Mouse (Mus musculus): ENCODE measurements at regions not wholly inside any gene's neighbourhood (a gene's known extent, or its start where the extent isn't known, plus 50 kb on each side); places are given as distances from the start of the nearest gene placed in this dataset.

DNA sequence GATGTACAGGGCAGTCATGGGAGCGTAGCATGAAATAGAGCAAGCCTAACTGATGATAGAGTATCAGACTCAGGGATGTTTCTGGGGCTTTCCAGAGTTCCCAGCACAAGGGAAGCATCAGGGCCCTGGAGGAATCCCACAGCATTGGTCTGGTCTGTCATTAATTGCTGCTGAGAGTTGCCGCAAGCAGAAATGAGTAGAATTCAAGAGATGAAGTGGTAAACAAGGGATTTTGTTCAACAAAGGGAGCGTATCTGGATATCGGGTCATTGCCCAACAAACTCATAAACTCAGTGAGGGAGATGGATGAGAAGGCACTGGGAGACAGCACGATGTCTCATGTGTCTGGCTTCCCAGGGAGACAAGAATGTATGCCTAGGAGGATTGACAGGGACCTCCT lies 165.6 kb upstream of the Serp2 start:
- no peak for DNase-seq (ENCODE audit: low spot score in 2 of 2)

DNA sequence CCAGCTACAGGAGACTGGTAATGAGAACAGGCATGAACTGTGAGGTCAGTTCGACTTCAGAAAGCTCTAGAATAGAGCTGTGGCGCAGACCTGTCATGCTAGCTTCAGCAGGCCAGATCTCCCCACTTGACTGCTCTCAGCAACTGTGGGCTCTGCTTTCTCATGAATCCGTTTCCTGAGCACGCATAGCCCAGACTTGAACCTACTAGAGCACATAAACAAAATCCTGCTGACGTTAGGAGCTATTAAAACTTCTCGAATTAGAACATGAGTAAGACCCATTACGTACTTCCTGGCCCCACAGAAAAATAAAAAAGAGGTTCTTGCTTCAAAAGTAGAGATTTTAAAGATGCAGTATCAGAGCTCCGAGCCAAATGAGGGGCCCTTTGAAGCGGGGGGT lies 165.1 kb upstream of the Serp2 start:
- no peak for DNase-seq (ENCODE audit: low spot score in 2 of 2)

DNA sequence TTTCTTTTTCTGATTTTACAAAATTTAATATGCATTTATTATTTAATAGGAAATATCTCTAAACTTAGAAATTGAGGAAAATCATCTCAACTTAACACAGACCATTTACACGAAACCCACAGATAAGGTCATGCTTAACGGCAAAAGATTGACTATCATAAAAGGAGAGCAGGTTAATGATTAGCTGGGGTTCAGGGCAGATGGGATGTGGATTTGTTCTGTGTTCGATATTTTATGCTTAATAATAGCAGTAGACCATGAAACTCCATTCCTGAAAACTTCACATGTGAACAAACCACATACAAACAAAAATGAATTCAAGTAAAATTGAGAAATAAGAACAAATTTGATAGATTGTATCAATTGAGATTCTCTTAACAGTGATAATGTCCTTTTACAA lies 160.4 kb upstream of the Serp2 start:
- no peak for DNase-seq (ENCODE audit: low spot score in 2 of 2)

DNA sequence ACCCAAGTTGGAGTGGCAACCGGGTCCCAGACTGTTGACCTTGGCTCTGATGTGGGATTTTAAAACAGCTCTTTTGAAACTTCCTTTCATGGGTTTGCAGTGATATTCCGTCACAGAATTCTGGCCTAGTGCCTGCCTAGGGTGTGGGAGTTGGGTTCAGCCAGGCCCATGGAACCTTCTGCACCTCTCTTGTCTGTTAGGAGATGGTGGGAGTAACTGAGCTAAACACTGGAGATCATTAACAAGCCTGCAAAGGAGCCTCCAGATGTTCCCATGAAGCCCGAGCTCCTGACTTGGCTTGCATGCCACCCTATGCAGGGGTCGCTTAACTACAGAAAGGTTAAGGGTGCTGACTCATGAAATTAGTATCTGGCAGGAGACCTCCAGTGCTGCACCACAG lies 158.0 kb upstream of the Serp2 start:
- DNase-seq (ENCODE audit: low spot score in 2 of 2), result no peak

DNA sequence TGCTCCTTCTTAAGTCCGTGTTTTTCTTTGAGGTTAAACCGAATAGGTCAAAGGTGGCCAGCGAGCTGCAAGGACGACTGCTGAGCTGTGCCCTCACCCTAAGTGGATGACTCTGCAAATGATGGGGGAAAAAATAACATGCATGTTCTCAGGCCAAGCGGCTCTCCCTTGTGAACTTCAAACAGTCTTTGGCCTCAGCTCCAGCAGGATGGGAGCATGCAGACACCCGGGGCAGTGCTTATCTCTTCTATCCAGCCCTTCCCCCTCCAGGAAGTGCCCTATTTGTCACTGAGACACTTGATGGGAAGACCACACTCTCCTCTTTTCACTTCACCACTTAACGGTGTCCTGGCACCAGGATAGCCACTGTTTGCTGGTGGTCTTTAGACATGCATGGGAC lies 157.3 kb upstream of the Serp2 start:
- no peak for DNase-seq (ENCODE audit: low spot score in 2 of 2)

DNA sequence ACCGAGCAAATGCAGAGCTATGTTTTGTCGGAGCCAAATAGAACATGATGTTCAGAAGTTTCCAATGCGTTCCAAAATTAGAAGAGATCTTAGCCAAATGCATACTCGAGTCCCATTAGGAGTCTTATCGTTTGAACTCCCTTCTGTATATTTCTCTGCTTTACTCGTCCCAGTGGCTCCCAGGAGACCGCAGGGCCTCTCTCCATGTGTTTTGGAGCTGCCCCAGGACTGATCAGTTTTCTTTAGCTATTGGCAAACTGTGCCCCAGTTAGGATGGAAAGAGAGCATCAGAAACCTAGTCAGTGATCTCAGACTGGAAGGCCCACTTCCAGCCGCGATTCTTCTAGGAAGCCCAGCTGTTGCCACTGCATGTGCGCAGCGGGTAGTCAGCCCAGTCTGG lies 152.0 kb upstream of the Serp2 start:
- no peak for DNase-seq (ENCODE audit: low spot score in 2 of 2)

DNA sequence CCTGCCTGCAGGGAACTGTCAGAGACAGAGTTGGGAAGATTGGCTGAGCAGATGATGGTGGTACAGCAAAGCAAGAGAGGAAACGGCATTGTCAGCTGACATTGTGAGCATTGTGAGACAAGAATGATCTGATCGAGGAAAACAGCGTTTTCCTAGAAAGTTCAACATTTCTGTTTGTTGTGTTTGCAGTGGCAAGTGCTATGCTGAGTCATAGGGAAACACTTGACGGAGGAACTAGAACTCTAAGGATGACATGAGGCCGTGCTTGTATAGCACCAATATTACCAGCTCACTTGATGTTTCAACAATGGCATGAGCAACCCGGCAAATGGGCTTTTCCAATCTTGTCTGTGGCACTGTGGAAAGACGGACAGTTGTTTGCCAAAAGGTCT lies 146.7 kb upstream of the Serp2 start:
- DNase-seq (ENCODE audit: low spot score in 2 of 2), result no peak

DNA sequence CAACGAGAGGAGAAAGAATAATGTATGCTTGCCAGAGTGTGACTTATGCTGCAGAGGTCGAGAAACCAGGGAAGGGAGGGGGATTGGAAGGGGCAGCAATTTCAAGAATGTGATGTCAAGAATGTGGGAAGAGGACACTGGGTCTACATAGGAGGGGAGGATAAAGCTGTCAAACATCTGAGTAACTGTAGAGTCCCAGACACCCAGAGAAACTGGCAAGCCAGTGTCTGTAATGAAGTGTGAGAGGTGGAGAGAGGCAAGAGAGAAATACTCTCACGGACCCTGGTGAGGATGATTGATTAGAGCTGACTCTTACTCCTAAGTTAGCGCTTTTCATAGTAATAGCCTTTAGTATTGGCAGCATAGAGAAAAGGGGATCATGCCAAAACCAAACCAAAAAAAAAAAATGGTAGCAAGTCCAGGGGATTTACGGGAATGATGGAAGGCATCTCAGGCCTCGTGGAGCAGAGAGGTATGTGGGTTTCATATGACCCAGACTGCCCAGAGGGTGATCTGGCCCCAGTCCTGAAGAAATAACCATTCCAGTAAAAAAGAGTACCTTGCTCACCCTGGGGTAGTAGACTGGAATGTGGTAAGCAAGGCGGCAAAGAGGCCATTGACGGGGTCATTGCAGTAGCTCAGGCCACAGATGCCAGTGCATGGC lies 146.2 kb upstream of the Serp2 start:
- DNase-seq (ENCODE audit: low spot score in 2 of 2), result no peak

DNA sequence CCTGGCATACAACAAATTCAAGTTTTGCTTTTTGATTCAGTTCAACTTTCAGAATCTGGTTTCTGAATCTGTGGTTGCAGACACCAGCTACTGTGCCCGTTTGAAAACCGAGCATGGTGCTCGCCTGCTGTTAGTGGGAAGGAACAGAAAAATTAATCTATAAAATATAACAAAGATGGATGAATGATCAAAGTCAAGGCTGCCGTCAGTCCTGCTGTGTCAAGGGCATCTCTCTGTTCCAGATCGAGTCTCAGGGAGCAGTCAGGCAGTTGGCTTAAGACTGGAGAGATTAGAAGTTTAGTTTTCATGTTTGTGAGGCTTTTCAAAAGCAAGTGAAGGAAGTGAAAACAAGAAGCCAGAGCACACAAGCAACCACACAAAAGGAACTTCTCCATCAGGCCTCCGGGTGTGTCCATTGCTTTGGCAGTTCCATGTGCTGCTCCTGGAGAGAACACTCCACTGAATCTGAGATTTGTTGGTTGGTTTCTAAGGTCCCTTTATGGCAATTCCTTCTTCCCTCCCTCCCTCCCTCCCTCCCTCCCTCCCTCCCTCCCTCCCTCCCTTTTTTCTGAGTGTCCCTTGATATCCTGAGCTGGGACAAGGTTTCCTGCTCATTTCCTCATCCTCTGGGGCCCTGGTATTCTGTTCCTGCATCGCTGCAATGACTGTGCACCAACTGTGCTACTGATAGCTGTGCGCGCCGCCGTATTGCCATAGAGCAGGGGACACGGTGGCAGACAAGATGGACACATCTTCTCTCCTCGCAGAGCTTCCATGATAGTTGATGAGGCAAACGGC lies 145.4 kb upstream of the Serp2 start:
- no peak for DNase-seq (ENCODE audit: low spot score in 2 of 2)

DNA sequence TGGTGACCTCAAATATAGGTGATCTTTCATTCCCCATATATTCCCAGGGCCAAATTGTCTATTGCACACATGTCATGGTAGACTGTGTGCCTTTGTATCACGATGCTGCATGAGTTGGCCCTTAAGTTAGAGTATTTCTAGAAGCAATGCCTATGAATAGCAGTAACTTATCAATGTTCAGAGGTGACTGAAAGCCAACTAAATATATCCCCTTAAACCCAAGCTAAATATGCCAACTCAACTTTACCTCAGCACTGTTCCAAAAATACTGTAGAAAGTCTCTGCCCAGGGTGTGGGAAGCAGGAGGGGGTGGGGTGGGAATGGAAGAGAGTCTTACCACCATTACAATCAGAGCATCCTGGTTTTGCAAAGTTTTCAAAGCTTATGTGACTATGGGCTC lies 144.6 kb upstream of the Serp2 start:
- DNase-seq (ENCODE audit: low spot score in 2 of 2), result no peak

DNA sequence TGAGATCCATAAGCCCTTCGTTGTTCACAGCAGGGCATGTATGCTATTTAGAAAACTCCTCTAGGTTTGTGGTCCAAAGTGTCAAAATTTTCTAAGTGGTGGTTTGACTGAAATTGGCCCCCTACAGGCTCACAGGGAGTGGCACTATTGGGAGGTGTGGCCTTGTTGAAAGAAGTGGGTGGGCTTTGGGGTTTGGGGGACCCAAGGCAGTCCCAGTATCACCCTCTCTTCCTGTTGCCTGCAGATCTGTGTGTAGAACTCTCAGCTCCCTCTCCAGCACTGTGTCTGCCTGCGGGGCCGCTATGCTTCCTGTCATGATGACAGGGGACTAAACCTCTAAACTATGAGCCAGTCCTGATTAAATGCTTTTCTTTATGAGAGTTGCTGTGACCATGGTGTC lies 144.1 kb upstream of the Serp2 start:
- no peak for DNase-seq (ENCODE audit: low spot score in 2 of 2)

DNA sequence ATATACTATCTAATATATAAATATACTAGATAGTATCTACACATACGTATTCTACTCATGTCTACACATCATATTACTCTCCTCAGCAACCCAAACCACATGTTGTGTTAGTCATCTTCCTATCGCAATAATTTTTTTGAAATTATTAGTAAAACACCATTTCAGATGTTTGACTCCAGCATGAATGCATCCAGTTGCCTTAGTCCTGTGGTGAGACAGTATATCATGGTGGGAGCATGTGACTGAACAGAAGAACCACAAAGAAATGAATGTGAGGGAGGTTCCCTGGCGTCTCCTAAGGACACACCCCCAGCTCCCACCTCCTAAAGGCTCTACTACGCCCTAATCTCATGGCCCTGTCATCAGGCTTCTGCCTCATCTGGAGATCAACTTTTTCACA lies 143.5 kb upstream of the Serp2 start:
- no peak for DNase-seq (ENCODE audit: low spot score in 2 of 2)

DNA sequence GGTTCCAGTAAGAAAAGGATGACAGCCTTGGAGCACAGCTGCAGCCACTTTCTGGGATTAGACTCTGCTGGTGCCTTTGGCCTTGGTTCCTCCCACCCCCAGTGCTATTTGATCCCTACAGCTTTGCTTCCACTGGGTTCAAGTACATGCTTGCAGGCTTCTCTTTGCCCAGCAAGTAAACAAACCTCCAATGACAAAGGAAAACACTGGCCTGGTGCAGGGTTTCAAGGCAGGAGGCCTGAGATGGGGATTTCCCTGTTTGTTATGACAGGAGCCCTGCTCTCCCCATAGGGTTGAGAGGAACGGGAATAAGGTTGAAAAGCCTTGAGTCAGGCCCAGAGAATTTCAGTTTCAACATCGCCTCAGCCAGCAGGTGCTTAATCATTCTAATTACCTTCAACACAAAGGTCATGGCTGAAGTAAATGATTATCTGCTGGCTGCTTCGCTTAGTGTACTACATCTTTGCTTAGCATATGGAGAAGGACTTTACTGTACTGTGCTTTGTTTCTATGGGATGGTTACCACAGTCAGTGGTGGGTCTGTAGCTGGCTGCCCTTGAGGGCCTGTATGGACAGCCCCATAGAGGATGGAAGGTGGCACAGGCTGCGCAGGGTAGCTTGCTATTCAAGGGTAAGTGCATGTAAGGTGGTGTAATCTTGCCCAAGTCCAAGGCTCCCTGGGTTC lies 142.2 kb upstream of the Serp2 start:
- no peak for DNase-seq (ENCODE audit: low spot score in 2 of 2)

DNA sequence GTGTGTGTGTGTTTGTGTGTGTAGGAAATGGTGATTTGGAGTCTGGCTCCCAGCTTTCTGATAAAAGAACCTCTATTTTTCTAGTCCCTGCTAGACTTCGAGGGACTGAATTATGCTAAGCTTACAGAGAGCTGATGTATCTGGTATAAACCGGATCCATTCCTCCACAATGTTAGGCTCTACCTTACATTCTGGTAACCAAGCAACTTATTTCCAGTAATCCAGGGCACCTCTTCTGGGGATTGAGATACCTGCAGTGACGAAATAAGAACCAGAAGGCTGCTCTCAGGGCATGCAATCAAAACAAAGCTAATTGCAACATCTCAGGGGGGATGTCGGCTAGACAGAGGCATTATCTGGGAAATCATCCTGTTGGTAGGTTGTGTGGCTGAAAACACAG lies 140.0 kb upstream of the Serp2 start:
- no peak for DNase-seq (ENCODE audit: low spot score in 2 of 2)

DNA sequence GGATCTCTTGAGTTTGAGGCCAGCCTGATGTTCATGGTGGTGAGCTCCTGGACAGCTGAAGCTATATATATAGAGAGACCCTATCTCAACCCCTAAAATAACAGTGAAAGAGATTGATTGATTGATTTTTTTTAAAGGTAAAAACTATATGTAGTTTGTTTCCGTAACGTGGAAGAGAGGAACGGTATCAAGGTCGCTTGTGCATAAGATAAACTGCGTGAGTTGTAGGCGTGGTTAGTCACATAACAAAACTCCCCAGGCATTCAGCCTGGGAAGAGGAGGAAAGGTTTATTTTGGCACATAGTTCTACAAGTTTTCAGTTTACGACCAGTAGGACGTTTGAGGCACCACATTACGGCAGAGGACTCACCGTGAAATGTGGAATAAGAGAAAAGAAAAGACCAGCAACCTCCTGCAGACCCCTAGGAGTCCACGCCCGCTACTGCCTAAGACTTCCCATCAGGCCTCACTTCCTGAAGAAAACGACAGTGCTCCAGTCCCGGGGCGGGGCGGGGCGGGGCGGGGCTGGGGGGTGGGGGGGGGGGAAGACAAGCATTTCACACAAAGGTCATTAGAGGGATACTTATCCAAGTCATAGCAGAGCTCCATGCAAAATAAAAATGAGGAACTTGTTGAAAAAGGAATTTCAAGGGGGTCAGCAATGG lies 139.1 kb upstream of the Serp2 start:
- no peak for DNase-seq (ENCODE audit: low spot score in 2 of 2)

DNA sequence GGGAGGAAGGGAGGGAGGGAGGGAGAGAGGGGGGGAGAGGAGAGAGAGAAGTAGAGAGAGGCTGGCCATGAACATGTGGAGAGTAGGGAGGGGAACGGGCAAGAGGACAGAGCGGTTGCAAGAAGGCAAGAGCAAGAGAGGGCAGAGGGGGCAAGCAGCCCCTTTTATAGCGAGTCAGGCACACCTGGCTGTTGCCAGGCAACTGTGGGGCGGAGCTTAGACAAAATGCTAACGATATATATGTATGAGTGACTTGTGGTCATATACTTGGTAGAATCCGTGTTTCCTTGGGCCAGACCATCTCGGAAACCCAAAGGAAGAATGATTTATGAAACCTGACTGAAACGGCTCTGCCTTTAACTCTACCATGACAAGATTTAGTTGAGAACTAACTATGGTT lies 138.2 kb upstream of the Serp2 start:
- DNase-seq (ENCODE audit: low spot score in 2 of 2), result no peak

DNA sequence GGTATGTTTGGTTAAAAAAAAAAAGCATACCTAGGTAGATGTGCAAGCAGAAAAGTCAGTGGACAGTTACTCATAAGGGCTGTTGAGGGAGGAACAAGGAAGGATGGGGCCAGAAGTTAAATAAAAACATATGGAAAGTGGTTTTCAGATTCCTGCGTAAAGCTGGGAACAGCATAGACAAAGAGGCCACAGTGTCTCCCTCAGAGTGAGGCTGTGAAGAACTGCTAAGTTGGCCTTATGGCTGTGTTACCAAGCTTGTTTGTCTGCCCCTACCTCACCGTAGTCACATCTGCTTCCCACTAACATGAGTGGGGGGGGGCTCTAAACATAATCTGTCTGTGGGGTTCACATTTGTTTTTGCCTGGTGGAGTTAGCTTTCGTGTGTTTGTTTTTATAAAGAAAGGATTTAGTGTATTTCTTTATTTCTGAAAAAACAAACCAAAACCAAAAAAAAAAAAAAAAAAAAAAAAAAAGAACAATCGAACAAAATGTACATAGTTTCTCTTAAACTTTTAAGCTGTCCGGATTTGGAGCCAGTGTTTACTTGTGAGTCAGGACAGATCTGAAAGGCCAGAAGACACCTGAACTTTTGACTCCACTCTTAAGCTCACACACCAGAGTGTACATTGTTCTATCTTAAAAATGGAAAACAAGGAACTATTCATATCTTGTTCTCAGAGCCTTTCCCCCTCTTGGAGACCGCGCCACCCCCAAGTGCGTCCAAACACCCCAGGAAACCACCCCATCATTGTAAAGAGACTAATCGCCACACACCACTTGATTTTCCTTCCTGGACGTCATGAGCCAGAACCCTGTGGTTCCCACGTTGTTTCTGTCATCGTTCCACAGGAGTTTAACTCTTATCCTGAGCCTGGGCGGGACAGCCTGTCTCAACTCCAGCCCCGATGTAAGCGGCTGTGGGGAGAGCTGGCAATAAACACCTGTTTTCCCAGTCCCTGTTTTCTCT lies 136.9 kb upstream of the Serp2 start:
- DNase-seq (ENCODE audit: low spot score in 2 of 2), result no peak

DNA sequence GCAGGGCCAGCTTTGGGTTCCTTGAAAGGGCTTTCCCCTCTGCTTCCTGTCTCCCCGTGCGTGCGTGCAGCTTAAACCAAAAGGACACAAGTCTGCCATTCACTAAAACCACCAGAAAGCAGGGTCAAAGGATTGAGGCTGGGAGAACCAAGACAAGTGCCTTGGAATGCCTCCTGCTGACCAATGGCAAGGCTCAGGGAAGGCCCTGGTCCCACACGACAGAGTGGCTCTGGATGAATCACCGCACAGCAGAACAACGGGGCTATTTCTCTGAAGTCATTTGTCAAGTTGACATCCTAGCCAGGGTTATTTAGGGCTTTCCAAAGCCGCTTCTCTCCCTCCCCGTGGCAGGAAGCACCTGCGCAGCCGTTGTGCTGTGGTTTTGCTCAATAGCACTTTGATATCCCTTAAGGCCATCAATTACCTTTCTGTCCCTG lies 131.3 kb upstream of the Serp2 start:
- DNase-seq (ENCODE audit: low spot score in 2 of 2), result no peak

DNA sequence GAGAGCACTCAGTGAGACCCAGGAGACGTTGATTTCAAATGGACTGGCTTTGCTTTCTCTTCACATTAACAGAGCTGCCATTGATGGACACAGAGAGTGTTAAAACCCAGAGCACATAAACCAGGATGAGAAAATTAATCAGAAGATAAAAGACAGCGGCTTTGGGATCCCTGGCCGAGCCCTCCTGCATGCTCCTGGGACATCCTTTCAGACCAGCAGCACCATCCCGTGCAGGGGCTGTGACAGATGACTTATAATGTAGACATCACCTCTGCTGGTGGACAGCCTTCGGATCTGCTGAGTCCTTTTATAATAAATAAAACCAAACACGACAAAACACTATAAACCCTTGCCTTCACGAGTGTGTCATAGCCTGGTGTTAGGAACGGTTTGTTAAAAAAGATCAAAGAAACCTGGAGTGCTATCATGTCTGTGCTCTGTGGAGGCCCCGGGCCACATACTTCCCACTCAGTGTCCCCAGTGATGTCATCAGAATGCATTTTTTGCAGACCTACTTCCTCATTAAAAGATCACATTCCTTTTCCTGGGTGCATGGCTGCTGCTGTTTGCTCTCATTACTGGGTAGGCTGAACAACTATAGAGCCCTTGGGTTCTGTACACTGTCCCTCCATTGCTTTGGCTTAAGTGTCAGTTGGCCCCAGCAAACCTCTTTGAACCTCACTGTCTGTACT lies 130.2 kb upstream of the Serp2 start:
- no peak for DNase-seq (ENCODE audit: low spot score in 2 of 2)

All from layer of hippocampus, postnatal 10 days (tissue).